Mouse (Mus musculus): ENCODE measurements around the gene Zdhhc14. TPM values are rescaled to one million over a fixed set of nuclear protein-coding genes. Genes with fewer than 3 reads are reported as not detected.

The Zdhhc14 gene
- polyA plus RNA-seq, 1 experiment from 2014 or later: 7.2 TPM

- Histone ChIP-seq H3K9ac (no peak overlapping the region), H3K4me2 (replicated peaks) (no peak overlapping the region), H3K36me3 (no peaks in the 10 kb centered on the region), H3K9me3 (no peaks in the 10 kb centered on the region), H3K27ac (no peak overlapping the region), H3K27me3 (replicated peaks) (peaks cover 15% of the 10 kb centered on the region), H3K4me3 (no peak overlapping the region), H3K4me1 (peaks cover 8% of the 10 kb centered on the region)
- no peak for ATAC-seq (ENCODE audit: low FRiP score, low read depth)
- 74% methylated on average over 3 of the region's 3 CpGs for WGBS
Observed at GRCm38 (mm10) chr17:5490351-5490750, 2.0 kb upstream of the Zdhhc14 start.

GRCm38 (mm10) chr17:5491031-5491800 is 1.1 kb upstream of the Zdhhc14 start:
- H3K9me3 ChIP-seq: no peaks in the 10 kb centered on the region
- H3K9ac ChIP-seq: peak overlapping the region; percentile 59
- H3K4me1 ChIP-seq: peaks cover 8% of the 10 kb centered on the region
- peak overlapping the region; percentile 99 for H3K4me2 ChIP-seq (replicated peaks)
- peaks cover 15% of the 10 kb centered on the region for H3K27me3 ChIP-seq (replicated peaks)
- H3K36me3 ChIP-seq: no peaks in the 10 kb centered on the region
- WGBS: under 1% methylated on average over 29 of the region's 29 CpGs
- peak overlapping the region; percentile 94 for H3K27ac ChIP-seq
- H3K4me3 ChIP-seq: peak overlapping the region; percentile 71
- peak; percentile 85 for ATAC-seq (ENCODE audit: low FRiP score, low read depth)

- no peaks in the 10 kb centered on the region for H3K36me3 ChIP-seq
- H3K27me3 ChIP-seq (replicated peaks): peaks cover 15% of the 10 kb centered on the region
- peak overlapping the region; percentile 59 for H3K9ac ChIP-seq
- H3K4me2 ChIP-seq (replicated peaks): peak overlapping the region; percentile 99
- H3K4me3 ChIP-seq: peak overlapping the region; percentile 71
- peak overlapping the region; percentile 94; the same call in 1 of the 2 replicates for H3K27ac ChIP-seq
- peak; percentile 56 for ATAC-seq (ENCODE audit: low FRiP score, low read depth)
- H3K4me1 ChIP-seq: peaks cover 8% of the 10 kb centered on the region
- WGBS: under 1% methylated on average over 48 of the region's 48 CpGs
- H3K9me3 ChIP-seq: no peaks in the 10 kb centered on the region
Observed at GRCm38 (mm10) chr17:5492746-5493160, 396 bp downstream of the Zdhhc14 start.

GRCm38 (mm10) chr17:5493161-5493771 is 909 bp downstream of the Zdhhc14 start:
- Histone ChIP-seq H3K27me3 (replicated peaks) (peaks cover 15% of the 10 kb centered on the region), H3K9me3 (no peaks in the 10 kb centered on the region), H3K27ac (0 out of 2 replicates have a peak overlapping the region, but pooled peaks have one; percentile 94), H3K36me3 (no peaks in the 10 kb centered on the region), H3K4me2 (replicated peaks) (peak overlapping the region; percentile 99), H3K4me3 (peak overlapping the region; percentile 71), H3K4me1 (peaks cover 8% of the 10 kb centered on the region), H3K9ac (peak overlapping the region; percentile 59)
- WGBS: 3% methylated on average over 53 of the region's 53 CpGs
- 0 out of 2 replicates have a peak, but pooled peaks have one; percentile 2 for ATAC-seq (ENCODE audit: low FRiP score, low read depth)

GRCm38 (mm10) chr17:5493809-5494208 is 1.5 kb downstream of the Zdhhc14 start:
- Histone ChIP-seq H3K36me3 (no peaks in the 10 kb centered on the region), H3K9ac (peak overlapping the region; percentile 59; the same call in 1 of the 2 replicates), H3K4me1 (peaks cover 8% of the 10 kb centered on the region), H3K27ac (no peak overlapping the region), H3K4me2 (replicated peaks) (peak overlapping the region; percentile 99), H3K4me3 (peak overlapping the region; percentile 71), H3K9me3 (no peaks in the 10 kb centered on the region), H3K27me3 (replicated peaks) (peaks cover 15% of the 10 kb centered on the region)
- 22% methylated on average over 4 of the region's 4 CpGs for WGBS
- no peak for ATAC-seq (ENCODE audit: low FRiP score, low read depth)

GRCm38 (mm10) chr17:5494832-5495231 is 2.5 kb downstream of the Zdhhc14 start:
- Histone ChIP-seq H3K27me3 (replicated peaks) (peaks cover 15% of the 10 kb centered on the region), H3K9ac (no peak overlapping the region), H3K27ac (no peak overlapping the region), H3K4me3 (no peak overlapping the region), H3K4me1 (peaks cover 8% of the 10 kb centered on the region), H3K9me3 (no peaks in the 10 kb centered on the region), H3K4me2 (replicated peaks) (peak overlapping the region; percentile 99), H3K36me3 (no peaks in the 10 kb centered on the region)
- WGBS: 87% methylated on average over 7 of the region's 7 CpGs
- no peak for ATAC-seq (ENCODE audit: low FRiP score, low read depth)

GRCm38 (mm10) chr17:5497695-5498094 is 5.3 kb downstream of the Zdhhc14 start:
- 87% methylated on average over 8 of the region's 8 CpGs for WGBS
- Histone ChIP-seq H3K4me2 (replicated peaks) (no peak overlapping the region), H3K27me3 (replicated peaks) (peaks cover 15% of the 10 kb centered on the region), H3K4me1 (peaks cover 8% of the 10 kb centered on the region), H3K9ac (no peak overlapping the region), H3K36me3 (no peaks in the 10 kb centered on the region), H3K4me3 (no peak overlapping the region), H3K27ac (no peak overlapping the region), H3K9me3 (no peaks in the 10 kb centered on the region)
- no peak for ATAC-seq (ENCODE audit: low FRiP score, low read depth)

GRCm38 (mm10) chr17:5498996-5499395 is 6.6 kb downstream of the Zdhhc14 start:
- Histone ChIP-seq H3K9ac (no peak overlapping the region), H3K9me3 (no peaks in the 10 kb centered on the region), H3K4me2 (replicated peaks) (no peak overlapping the region), H3K4me1 (no peaks in the 10 kb centered on the region; the same call in 1 of the 2 replicates), H3K27ac (no peak overlapping the region), H3K4me3 (no peak overlapping the region), H3K36me3 (no peaks in the 10 kb centered on the region), H3K27me3 (replicated peaks) (peaks cover 10% of the 10 kb centered on the region)
- no peak for ATAC-seq (ENCODE audit: low FRiP score, low read depth)
- WGBS: 89% methylated on average over 4 of the region's 4 CpGs

GRCm38 (mm10) chr17:5503981-5504760 is 11.8 kb downstream of the Zdhhc14 start:
- no peak overlapping the region for H3K4me3 ChIP-seq
- H3K4me2 ChIP-seq (replicated peaks): no peak overlapping the region
- H3K27me3 ChIP-seq (replicated peaks): no peaks in the 10 kb centered on the region
- H3K27ac ChIP-seq: no peak overlapping the region
- H3K9ac ChIP-seq: no peak overlapping the region
- ATAC-seq (ENCODE audit: low FRiP score, low read depth): no peak
- WGBS: 88% methylated on average over 8 of the region's 8 CpGs
- no peaks in the 10 kb centered on the region for H3K36me3 ChIP-seq
- no peaks in the 10 kb centered on the region for H3K9me3 ChIP-seq
- H3K4me1 ChIP-seq: no peaks in the 10 kb centered on the region; the same call in 1 of the 2 replicates

- WGBS: 87% methylated on average over 4 of the region's 4 CpGs
- Histone ChIP-seq H3K36me3 (no peaks in the 10 kb centered on the region), H3K27me3 (replicated peaks) (no peaks in the 10 kb centered on the region), H3K9me3 (no peaks in the 10 kb centered on the region), H3K9ac (no peak overlapping the region), H3K4me2 (replicated peaks) (no peak overlapping the region), H3K27ac (no peak overlapping the region), H3K4me1 (no peaks in the 10 kb centered on the region; the same call in 1 of the 2 replicates), H3K4me3 (no peak overlapping the region)
- no peak for ATAC-seq (ENCODE audit: low FRiP score, low read depth)
Observed at GRCm38 (mm10) chr17:5504969-5505368, 12.6 kb downstream of the Zdhhc14 start.

- no peak overlapping the region for H3K4me2 ChIP-seq (replicated peaks)
- H3K27me3 ChIP-seq (replicated peaks): no peaks in the 10 kb centered on the region
- no peaks in the 10 kb centered on the region; the same call in 1 of the 2 replicates for H3K4me1 ChIP-seq
- 67% methylated on average over 7 of the region's 7 CpGs for WGBS
- H3K9ac ChIP-seq: no peak overlapping the region
- H3K36me3 ChIP-seq: no peaks in the 10 kb centered on the region
- no peak overlapping the region for H3K4me3 ChIP-seq
- no peak overlapping the region for H3K27ac ChIP-seq
- no peak for ATAC-seq (ENCODE audit: low FRiP score, low read depth)
- H3K9me3 ChIP-seq: no peaks in the 10 kb centered on the region
Observed at GRCm38 (mm10) chr17:5506553-5506952, 14.2 kb downstream of the Zdhhc14 start.

GRCm38 (mm10) chr17:5506988-5507387 is 14.6 kb downstream of the Zdhhc14 start:
- Histone ChIP-seq H3K9me3 (no peaks in the 10 kb centered on the region), H3K27me3 (replicated peaks) (no peaks in the 10 kb centered on the region), H3K9ac (no peak overlapping the region), H3K4me2 (replicated peaks) (no peak overlapping the region), H3K36me3 (no peaks in the 10 kb centered on the region), H3K4me3 (no peak overlapping the region), H3K4me1 (no peaks in the 10 kb centered on the region; the same call in 1 of the 2 replicates), H3K27ac (no peak overlapping the region)
- no peak for ATAC-seq (ENCODE audit: low FRiP score, low read depth)
- 71% methylated on average over 5 of the region's 5 CpGs for WGBS
